Mouse (Mus musculus): Measurements from ENCODE around the gene Pald1.

Gene Pald1

DNA sequence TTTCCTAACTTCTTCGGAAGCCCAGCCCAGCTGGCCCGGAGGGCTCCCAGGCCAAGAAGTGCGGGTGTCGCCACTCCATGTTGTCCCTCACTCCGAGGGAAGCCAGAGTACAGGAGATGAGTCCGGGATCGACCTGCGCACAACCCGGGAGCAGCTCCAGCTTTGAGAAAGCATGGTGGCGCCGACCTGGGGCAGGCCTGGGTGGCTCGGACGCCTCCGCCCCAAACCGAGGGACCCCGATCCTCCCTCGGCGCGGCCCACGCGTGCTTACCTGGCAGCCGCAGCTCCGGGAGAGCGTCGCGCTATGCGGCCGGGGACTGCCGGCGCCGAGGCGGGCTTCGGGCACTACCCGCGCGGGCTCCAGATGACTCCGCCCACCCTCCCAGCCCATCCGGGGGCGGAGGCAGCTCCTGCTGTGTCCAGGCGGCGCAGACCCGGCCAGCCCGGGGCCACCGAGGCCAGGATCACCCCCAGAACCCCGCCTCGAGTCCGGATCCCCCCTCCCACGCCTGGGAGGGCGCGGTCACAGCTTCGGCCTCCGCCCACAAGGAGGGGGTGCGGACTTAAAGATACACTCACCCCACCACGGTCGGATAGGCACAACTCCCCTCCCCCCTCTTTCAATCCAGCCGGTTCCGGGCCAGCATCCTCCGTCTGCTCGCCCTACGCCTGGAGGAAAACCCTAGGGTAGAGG, at the start of gene Pald1:
TSS of gene Pald1 (minus strand) at position 510 of the 694 bp plus-strand sequence.
- CTCF ChIA-PET, result interaction anchor here (0.6 kb wide), 1 partner anchor 293 kb away, joined by 3 read pairs; no protein-coding TSS in a partner anchor

DNA sequence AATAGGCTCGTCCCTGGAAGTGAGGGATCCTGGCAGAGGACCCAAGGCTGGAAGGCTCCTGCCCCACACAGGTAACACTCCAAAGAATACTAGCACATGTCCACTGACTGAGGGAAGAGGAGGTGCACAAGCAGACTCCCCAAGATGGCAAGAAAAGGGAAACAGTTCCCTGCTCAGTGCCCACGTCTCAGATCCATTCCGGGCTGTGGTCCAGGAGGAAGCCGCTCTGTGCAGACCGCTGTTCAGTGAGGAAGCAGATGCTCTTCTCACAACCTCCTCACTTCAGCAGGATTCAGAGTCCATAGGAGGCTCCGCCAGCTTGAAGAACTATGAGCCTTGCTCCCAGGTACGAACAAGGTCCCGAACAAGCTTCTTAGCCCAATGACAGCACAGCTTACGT, 48.0 kb upstream of the Pald1 start:
- CTCF ChIA-PET, result no interaction called here

DNA sequence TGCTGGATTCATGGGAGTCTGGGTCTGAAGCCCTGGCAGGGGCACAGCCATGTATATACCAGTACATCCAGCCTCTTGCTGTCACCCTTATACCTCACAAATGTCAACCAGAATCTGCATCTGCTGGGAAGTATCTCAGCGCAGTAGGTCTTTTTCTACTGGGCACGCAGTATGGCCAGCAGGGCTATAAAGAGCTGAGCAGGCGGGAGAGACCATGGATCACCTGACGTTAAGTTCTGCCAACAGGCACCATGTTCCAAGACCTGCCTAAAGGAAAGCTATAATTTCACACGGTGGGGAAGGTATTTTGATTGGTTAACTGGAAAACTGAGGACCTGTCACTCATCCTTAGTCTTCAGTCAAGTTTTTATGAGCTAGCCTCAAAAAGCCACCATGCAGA, 45.7 kb upstream of the Pald1 start:
- CTCF ChIA-PET, result interaction anchor here (0.5 kb wide), 1 partner anchor 18 kb away, joined by 3 read pairs; no protein-coding TSS in a partner anchor

- CTCF ChIA-PET, result no interaction called here
Measured at GRCm38 (mm10) chr10:61428416-61428815, 45.1 kb upstream of the Pald1 start.

DNA sequence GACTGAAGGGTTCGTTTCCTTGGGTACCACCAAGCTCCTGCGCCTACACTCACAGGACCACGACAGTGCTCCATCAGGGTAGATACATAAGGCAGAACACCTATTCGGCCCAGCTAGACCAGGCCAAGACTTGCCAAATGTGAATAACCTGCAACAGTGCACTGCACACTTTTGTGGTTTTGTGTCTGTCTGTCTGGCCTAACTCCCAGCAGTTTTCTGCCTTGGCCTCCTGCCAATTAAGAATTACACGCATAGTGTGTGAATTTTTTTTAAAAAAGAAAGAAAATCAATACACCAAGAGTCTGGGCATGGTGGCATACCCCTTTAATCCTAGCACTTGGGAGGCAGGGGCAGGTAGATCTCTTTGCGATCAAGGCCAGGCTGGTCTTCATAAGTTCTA, 44.6 kb upstream of the Pald1 start:
- CTCF ChIA-PET, result no interaction called here

GRCm38 (mm10) chr10:61426251-61426757, 43.0 kb upstream of the Pald1 start:
- CTCF ChIA-PET, result interaction anchor here (0.5 kb wide), 1 partner anchor 253 kb away, joined by 3 read pairs; no protein-coding TSS in a partner anchor

GRCm38 (mm10) chr10:61425047-61425446, 41.7 kb upstream of the Pald1 start:
- CTCF ChIA-PET, result no interaction called here

GRCm38 (mm10) chr10:61424500-61424899, 41.2 kb upstream of the Pald1 start:
- CTCF ChIA-PET, result no interaction called here

- CTCF ChIA-PET, result no interaction called here
Measured at GRCm38 (mm10) chr10:61423289-61423688, 40.0 kb upstream of the Pald1 start.

GRCm38 (mm10) chr10:61422861-61423260, 39.5 kb upstream of the Pald1 start:
- CTCF ChIA-PET, result no interaction called here

GRCm38 (mm10) chr10:61420011-61420410, 36.7 kb upstream of the Pald1 start:
- CTCF ChIA-PET, result interaction anchor here (0.6 kb wide), 1 partner anchor 116 kb away, joined by 5 read pairs; no protein-coding TSS in a partner anchor

GRCm38 (mm10) chr10:61419146-61419545, 35.8 kb upstream of the Pald1 start:
- CTCF ChIA-PET, result interaction anchor here (0.6 kb wide), 1 partner anchor 115 kb away, joined by 5 read pairs; no protein-coding TSS in a partner anchor

- CTCF ChIA-PET, result no interaction called here
Measured at GRCm38 (mm10) chr10:61418131-61418900, 35.0 kb upstream of the Pald1 start.

- CTCF ChIA-PET, result no interaction called here
Measured at GRCm38 (mm10) chr10:61417672-61418071, 34.3 kb upstream of the Pald1 start, which contains the start of gene Nodal. Nodal (plus strand) TSS chr10:61417972.

DNA sequence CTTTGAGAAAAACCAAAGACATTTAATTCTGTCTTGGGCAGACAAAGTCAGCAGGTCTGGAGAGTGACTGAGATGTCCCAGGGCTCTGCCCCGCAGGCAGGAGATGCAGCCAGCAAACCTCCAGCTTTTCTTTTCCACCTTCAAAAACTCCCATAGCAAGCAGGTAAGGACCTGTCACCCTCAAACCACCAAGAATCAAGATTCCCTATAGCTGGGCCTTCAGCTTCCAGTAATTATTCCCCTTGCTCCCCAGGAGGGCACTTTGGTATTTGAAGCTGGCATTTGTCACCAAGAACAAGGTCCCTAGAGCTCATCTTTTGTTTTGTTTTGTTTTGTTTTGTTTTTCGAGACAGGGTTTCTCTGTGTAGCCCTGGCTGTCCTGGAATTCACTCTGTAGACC, 33.7 kb upstream of the Pald1 start:
- CTCF ChIA-PET, result interaction anchor here (0.6 kb wide), 1 partner anchor 596 kb away, joined by 7 read pairs; no protein-coding TSS in a partner anchor

DNA sequence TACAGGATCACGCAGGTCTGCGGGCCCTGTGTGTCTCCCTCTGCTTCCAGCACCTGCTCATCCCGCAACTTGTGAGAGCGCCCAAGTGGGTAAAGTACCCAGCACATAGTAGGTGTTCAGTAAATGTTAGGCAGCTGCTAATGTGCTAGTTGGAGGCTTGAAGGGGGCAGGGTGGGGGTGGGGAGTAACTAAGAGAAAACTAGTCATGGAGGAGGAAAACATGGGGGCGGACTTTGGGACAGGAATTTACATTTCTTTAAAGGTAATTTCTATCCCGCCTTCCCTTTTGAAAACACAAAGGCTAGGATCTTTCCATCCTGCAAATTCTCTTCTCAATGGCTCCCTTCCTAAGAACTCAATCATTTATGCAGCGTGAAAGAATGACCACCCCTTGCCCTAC, 33.2 kb upstream of the Pald1 start:
- CTCF ChIA-PET, result interaction anchor here (0.6 kb wide), 1 partner anchor 597 kb away, joined by 7 read pairs; no protein-coding TSS in a partner anchor

GRCm38 (mm10) chr10:61415890-61416289, 32.6 kb upstream of the Pald1 start:
- CTCF ChIA-PET, result no interaction called here

- CTCF ChIA-PET, result no interaction called here
Measured at GRCm38 (mm10) chr10:61415240-61415639, 31.9 kb upstream of the Pald1 start.

DNA sequence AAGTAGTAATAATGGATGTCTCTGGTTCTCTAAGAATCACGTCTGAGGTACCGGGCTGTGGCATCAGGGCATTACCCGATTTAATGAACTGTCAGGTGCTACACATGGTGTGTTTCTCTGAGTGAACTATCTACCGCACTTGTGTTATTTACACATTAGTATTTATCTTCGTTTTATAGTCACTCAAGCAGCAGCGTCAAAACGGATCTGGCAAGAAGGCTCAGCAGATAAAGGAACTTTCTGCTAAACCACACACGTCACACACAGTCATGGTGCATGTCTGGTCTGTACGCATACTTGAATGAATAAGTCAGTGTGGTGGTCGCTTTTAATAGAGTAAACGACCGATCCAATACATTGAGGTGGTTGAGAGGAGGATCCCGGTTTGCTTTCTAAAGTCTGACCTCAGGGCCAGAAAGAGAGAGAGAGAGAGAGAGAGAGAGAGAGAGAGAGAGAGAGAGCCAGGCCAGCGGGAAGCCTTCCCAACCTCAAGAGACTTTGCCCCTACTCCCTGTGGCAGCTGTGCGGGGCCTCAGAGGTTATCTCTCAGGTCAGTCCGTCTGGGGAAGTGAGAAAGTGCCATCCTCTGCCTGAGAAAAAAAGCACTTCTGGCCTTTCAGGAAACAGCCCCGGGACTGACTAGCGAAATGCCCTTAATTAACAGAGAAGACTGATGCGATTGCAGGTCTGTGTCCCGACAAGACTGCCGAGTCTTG, 29.7 kb upstream of the Pald1 start:
- CTCF ChIA-PET, result no interaction called here

- CTCF ChIA-PET, result interaction anchor here (0.8 kb wide), 1 partner anchor 17 kb away, joined by 3 read pairs; no protein-coding TSS in a partner anchor
Measured at GRCm38 (mm10) chr10:61410193-61410592, 26.9 kb upstream of the Pald1 start.

DNA sequence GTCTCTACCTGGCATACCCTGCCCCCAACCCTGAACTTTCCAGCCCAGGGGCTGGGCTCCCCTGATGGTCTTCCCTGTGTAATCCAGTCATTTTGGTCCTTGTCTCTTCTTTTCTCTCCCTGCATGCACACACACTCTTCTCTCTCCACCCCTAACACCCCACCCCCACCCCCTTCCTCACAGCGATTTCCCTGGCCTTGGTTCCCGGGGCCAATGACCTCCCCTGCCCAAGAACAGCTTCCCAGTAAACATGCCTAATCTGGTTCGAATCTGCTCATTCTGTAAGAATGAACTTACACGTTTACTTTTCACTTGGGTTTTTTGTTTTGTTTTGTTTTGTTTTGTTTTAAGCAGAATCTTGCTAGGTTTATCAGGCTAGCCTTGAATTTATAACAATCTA, 26.4 kb upstream of the Pald1 start:
- CTCF ChIA-PET, result no interaction called here

GRCm38 (mm10) chr10:61405958-61406357, 22.6 kb upstream of the Pald1 start:
- CTCF ChIA-PET, result interaction anchor here (0.7 kb wide), 1 partner anchor 1272 kb away, joined by 3 read pairs; no protein-coding TSS in a partner anchor

All from spleen, embryonic (tissue).